Mouse (Mus musculus) layer of hippocampus, adult 9-10 months (tissue): ENCODE measurements at regions not wholly inside any gene's neighbourhood (a gene's known extent, or its start where the extent isn't known, plus 50 kb on each side); places are given as distances from the start of the nearest gene placed in this dataset.
A peak's percentile ranks its signal among the peaks of the same experiment; 100 is the strongest.
"Not testable (repeated sequence)": the region's sequence is repeated elsewhere in the genome, so short reads cannot be mapped to it uniquely, and the experiment has no call there.

Source experiments
- DNase-seq: peaks from one replicate; pipeline ENCODE4 v3.0.0; 2022; ENCODE audit warnings: low spot score

GRCm38 (mm10) chrX:162359767-162360545, 200.4 kb upstream of the Nhs start:
- no peak for DNase-seq

GRCm38 (mm10) chrX:162348341-162348740, 188.8 kb upstream of the Nhs start:
- no peak for DNase-seq

GRCm38 (mm10) chrX:162347886-162348285, 188.4 kb upstream of the Nhs start:
- DNase-seq, result no peak

GRCm38 (mm10) chrX:162345497-162346143, 186.1 kb upstream of the Nhs start:
- DNase-seq, result no peak

GRCm38 (mm10) chrX:162332121-162332520, 172.6 kb upstream of the Nhs start:
- no peak for DNase-seq

- DNase-seq, result no peak
Measured at GRCm38 (mm10) chrX:162307646-162308045, 148.1 kb upstream of the Nhs start.

- no peak for DNase-seq
Measured at GRCm38 (mm10) chrX:162304145-162304544, 144.6 kb upstream of the Nhs start.

- DNase-seq, result no peak
Measured at GRCm38 (mm10) chrX:162302788-162303187, 143.3 kb upstream of the Nhs start.

GRCm38 (mm10) chrX:162291234-162291633, 131.7 kb upstream of the Nhs start:
- DNase-seq, result no peak

GRCm38 (mm10) chrX:162286155-162286554, 126.6 kb upstream of the Nhs start:
- DNase-seq, result not testable (repeated sequence)

- no peak for DNase-seq
Measured at GRCm38 (mm10) chrX:162284252-162284651, 124.7 kb upstream of the Nhs start.

GRCm38 (mm10) chrX:162282690-162283089, 123.2 kb upstream of the Nhs start:
- DNase-seq, result no peak

- peak; percentile 62 for DNase-seq
Measured at GRCm38 (mm10) chrX:162278834-162279708, 119.5 kb upstream of the Nhs start.

GRCm38 (mm10) chrX:162274581-162274980, 115.1 kb upstream of the Nhs start:
- DNase-seq, result no peak

- DNase-seq, result no peak
Measured at GRCm38 (mm10) chrX:162271189-162271588, 111.7 kb upstream of the Nhs start.

GRCm38 (mm10) chrX:162268918-162269317, 109.4 kb upstream of the Nhs start:
- DNase-seq, result no peak

GRCm38 (mm10) chrX:162268112-162268511, 108.6 kb upstream of the Nhs start:
- no peak for DNase-seq

- DNase-seq, result no peak
Measured at GRCm38 (mm10) chrX:162267679-162268078, 108.1 kb upstream of the Nhs start.

- DNase-seq, result no peak
Measured at GRCm38 (mm10) chrX:162266769-162267168, 107.2 kb upstream of the Nhs start.

GRCm38 (mm10) chrX:162257398-162257797, 97.9 kb upstream of the Nhs start:
- no peak for DNase-seq

- no peak for DNase-seq
Measured at GRCm38 (mm10) chrX:162255873-162256272, 96.3 kb upstream of the Nhs start.

- DNase-seq, result no peak
Measured at GRCm38 (mm10) chrX:162241291-162241690, 81.8 kb upstream of the Nhs start.

GRCm38 (mm10) chrX:162235552-162235951, 76.0 kb upstream of the Nhs start:
- DNase-seq, result no peak
